Mouse (Mus musculus): ENCODE measurements around the gene Ankrd17. TPM values are rescaled to one million over a fixed set of nuclear protein-coding genes. Genes with fewer than 3 reads are reported as not detected.

Gene Ankrd17
- polyA plus RNA-seq, 1 experiment from 2014 or later = 26.5 TPM

DNA sequence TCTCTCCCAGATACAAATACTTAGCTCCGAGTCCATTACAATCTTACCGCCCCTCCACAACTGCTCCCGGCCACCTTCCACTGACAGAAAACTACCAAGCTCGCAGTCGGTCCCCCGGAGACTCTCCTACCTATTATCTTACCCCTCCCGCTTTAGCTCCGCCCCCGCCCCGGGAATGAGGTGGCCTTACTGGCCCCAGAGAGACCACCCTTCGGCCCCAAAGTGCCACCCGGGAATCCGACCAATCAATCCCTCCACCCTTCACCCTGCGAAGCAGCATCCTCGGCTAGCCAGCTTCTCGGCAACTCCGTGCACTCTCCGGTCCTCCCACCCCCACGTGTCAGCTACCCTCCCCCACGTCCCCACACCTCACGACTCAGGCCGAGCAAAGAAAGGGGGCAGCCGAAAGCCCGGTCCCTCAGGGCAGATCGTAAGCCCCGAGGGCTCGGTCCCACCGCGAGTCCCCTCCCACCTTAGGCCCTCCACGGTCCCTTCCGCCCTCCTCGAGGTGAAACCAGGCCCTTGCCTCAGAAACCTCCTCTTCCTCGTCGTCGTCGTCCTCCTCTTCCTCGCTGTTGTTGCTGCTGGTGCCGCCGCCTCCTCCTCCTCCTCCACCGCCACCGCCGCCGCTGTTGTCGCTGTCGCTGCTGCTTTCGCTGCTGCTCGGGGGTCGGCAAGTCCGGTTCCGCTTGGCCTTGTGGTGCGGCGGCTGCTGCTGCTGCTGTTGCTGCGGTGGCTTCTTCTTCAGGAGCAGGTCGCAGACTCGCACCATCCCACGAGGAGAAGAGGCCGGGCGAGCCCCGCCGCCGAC is 1.0 kb downstream of the Ankrd17 start:
- Histone ChIP-seq H3K27ac (replicated peaks) (peak overlapping the region; percentile 100), H3K36me3 (no peaks in the 10 kb centered on the region), H3K27me3 (no peaks in the 10 kb centered on the region), H3K4me3 (peak overlapping the region; percentile 97), H3K9ac (peak overlapping the region; percentile 86), H3K4me2 (peak overlapping the region; percentile 88), H3K9me3 (no peaks in the 10 kb centered on the region), H3K4me1 (replicated peaks) (peaks cover 39% of the 10 kb centered on the region)
- WGBS = under 1% methylated on average over 48 of the region's 61 CpGs
- ATAC-seq (ENCODE audit: low FRiP score, low read depth) = peak; percentile 27

DNA sequence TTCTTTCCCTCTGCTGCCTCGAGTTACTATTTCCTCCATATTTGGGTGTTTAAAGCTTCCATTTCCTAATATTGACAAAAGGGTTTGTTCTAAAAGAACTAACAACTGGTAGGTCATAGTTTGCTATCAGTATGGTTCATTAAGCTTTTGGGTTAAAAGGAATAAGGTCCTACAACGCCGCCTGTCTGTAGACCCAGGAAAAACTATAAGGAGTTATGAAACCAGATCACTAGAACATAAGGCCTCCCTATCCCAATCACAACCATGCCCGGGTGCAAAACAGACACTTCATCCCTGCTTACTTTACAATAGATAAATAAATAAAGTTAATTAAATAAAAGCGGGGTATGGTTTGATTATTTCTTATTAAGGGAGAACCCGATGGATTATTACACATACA is 1.9 kb downstream of the Ankrd17 start:
- Histone ChIP-seq H3K4me1 (replicated peaks) (peaks cover 39% of the 10 kb centered on the region), H3K4me3 (peak overlapping the region; percentile 97), H3K4me2 (peak overlapping the region; percentile 88), H3K36me3 (0 out of 2 replicates have a peak, but pooled peaks cover 3% of the 10 kb centered on the region), H3K27ac (replicated peaks) (no peak overlapping the region; the same call in 1 of the 2 replicates), H3K9ac (peak overlapping the region; percentile 86), H3K27me3 (no peaks in the 10 kb centered on the region), H3K9me3 (no peaks in the 10 kb centered on the region)
- WGBS = 5% methylated on average over 6 of the region's 6 CpGs
- no peak for ATAC-seq (ENCODE audit: low FRiP score, low read depth)

DNA sequence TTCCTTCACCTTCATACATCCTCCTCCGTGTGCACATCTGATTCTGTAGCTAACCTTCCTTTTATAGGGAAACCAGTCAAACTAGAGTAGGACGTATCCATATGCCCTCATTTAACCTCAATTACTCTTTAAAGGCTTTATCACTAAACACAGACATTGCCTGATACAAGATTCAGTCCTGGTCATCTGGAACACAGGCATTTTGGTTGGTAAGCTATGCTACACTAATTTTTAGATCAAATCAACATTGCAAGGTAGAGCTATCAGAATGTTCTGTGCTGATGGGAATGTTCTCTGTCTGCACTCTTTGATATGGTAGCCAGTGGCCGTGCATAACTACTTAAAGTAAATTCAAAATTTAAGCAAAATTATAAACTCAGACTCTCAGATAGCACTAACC is 10.6 kb downstream of the Ankrd17 start:
- H3K4me3 ChIP-seq = no peak overlapping the region
- 95% methylated on average over 3 of the region's 3 CpGs for WGBS
- ATAC-seq (ENCODE audit: low FRiP score, low read depth) = no peak
- H3K27me3 ChIP-seq = no peaks in the 10 kb centered on the region
- no peaks in the 10 kb centered on the region; the same call in 1 of the 2 replicates for H3K4me1 ChIP-seq (replicated peaks)
- 0 out of 2 replicates have a peak, but pooled peaks cover 4% of the 10 kb centered on the region for H3K36me3 ChIP-seq
- no peaks in the 10 kb centered on the region for H3K9me3 ChIP-seq
- H3K4me2 ChIP-seq = no peak overlapping the region
- H3K9ac ChIP-seq = no peak overlapping the region
- no peak overlapping the region for H3K27ac ChIP-seq (replicated peaks)

DNA sequence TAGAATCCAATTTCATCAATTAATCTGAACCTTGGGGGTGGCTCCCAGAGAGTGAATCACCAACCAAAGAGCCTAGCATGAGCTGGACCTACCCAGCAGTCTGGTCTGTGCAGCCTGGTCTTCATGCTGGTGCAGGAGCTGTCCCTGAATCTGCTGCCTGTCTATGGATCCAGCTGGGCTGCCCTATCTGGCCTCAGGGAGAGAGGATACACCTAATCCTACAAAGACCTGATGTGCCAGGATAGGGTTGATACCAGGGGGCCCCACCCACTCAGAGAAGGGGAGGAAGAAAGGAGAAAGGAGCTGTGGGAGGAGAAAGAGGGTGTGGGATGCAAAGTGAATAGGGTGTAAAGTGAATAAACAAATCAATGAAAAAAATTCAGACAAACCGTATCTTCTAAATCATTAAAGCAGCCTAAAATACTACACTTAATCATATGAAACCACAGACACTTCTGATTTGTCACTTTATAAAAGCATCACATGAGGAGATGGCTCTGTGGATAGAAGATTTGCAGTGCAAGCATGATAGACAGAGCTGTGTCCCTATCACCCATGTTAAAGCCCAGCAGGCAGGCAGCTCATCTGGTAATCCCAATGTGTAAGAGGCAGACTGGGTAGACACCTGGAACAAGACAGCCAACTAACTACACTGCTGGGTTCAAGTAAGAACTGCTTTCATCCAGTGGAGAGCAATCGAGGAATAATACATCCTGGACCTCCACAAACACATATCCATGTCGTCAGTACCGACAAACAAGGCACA is 12.6 kb downstream of the Ankrd17 start:
- WGBS = 95% methylated on average over 4 of the region's 4 CpGs

DNA sequence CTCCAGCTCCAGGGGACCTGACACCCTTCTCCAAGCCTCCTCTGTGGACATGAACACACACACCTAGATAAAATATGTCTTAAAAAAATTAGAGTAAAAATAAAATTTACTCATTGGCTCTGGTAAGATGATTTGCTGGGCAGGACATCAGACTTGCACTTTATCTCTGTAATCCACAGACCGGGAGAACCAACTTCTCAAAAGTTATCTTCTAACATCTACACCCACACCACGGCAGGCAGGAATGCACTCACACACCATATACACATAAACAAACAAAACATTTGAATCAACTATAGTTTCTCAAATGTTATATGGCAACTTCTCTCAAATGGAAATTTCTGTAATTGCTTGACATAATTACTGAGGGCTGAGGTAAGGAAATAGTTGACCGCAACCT is 19.5 kb downstream of the Ankrd17 start:
- WGBS = 97% methylated on average over 3 of the region's 3 CpGs
- no peak overlapping the region for H3K4me3 ChIP-seq
- H3K4me1 ChIP-seq (replicated peaks) = no peaks in the 10 kb centered on the region
- no peaks in the 10 kb centered on the region for H3K27me3 ChIP-seq
- no peak overlapping the region for H3K27ac ChIP-seq (replicated peaks)
- no peak overlapping the region for H3K4me2 ChIP-seq
- H3K9me3 ChIP-seq = no peaks in the 10 kb centered on the region
- ATAC-seq (ENCODE audit: low FRiP score, low read depth) = no peak
- no peak overlapping the region for H3K9ac ChIP-seq
- H3K36me3 ChIP-seq = no peaks in the 10 kb centered on the region

More for the DNA sequence above, 12.6 kb downstream of the Ankrd17 start:
- Histone ChIP-seq H3K9me3 (no peaks in the 10 kb centered on the region), H3K4me1 (replicated peaks) (no peaks in the 10 kb centered on the region), H3K9ac (no peak overlapping the region), H3K4me2 (no peak overlapping the region), H3K27me3 (no peaks in the 10 kb centered on the region), H3K4me3 (no peak overlapping the region), H3K36me3 (no peaks in the 10 kb centered on the region), H3K27ac (replicated peaks) (no peak overlapping the region)
- ATAC-seq (ENCODE audit: low FRiP score, low read depth) = no peak

DNA sequence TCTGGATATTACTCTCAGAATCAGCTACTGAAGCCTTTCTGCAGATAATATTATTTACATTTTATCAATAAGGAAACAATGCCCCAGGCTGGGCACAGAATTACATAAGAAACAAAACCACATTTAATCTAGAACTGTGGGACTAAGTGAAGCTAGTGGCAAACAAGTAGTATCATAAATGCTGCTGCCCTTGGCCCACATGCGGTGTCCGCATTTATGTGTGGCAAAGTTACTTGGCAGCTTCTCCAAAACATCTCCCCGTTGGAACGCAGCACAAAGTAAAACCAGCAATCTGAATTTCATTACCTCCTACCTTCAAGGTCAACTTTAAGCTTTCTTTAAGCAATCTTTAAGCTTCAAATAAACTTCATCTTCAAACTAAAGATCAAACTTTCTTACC is 25.5 kb downstream of the Ankrd17 start:
- no peaks in the 10 kb centered on the region for H3K27me3 ChIP-seq

DNA sequence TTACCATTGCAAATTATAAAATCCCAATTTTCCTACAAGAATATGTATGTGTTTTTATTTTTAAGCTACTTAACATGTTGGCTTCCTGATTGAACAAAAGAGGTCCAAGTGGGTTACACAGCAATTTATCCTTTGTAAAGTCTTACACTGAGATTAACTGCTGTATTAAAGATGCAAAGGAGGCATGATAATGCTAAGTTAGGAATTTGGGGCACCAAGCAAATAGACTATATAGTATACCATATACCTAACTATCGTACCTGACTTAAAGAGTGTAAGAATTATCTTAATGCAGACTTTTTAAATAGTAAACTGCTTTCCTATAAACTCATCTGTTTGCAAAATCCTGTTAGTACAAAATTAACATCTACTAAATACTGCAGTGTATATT is 26.4 kb downstream of the Ankrd17 start:
- peak; percentile 64 for ATAC-seq (ENCODE audit: low FRiP score, low read depth)
- peaks cover 24% of the 10 kb centered on the region for H3K4me1 ChIP-seq (replicated peaks)
- no peaks in the 10 kb centered on the region for H3K36me3 ChIP-seq
- H3K9ac ChIP-seq = peak overlapping the region; percentile 37; the same call in 1 of the 2 replicates
- H3K27me3 ChIP-seq = no peaks in the 10 kb centered on the region
- peak overlapping the region; percentile 44 for H3K4me3 ChIP-seq
- peak overlapping the region; percentile 66; the same call in 1 of the 2 replicates for H3K27ac ChIP-seq (replicated peaks)
- H3K9me3 ChIP-seq = no peaks in the 10 kb centered on the region
- WGBS = 86% methylated on average over 1 of the region's 1 CpGs
- H3K4me2 ChIP-seq = peak overlapping the region; percentile 61

More for the DNA sequence above, 25.5 kb downstream of the Ankrd17 start:
- Histone ChIP-seq H3K4me3 (no peak overlapping the region), H3K9ac (0 out of 2 replicates have a peak overlapping the region, but pooled peaks have one; percentile 13), H3K36me3 (no peaks in the 10 kb centered on the region), H3K4me2 (no peak overlapping the region), H3K4me1 (replicated peaks) (peaks cover 24% of the 10 kb centered on the region), H3K27ac (replicated peaks) (no peak overlapping the region), H3K9me3 (no peaks in the 10 kb centered on the region)
- ATAC-seq (ENCODE audit: low FRiP score, low read depth) = no peak
- WGBS = 62% methylated on average over 4 of the region's 4 CpGs

DNA sequence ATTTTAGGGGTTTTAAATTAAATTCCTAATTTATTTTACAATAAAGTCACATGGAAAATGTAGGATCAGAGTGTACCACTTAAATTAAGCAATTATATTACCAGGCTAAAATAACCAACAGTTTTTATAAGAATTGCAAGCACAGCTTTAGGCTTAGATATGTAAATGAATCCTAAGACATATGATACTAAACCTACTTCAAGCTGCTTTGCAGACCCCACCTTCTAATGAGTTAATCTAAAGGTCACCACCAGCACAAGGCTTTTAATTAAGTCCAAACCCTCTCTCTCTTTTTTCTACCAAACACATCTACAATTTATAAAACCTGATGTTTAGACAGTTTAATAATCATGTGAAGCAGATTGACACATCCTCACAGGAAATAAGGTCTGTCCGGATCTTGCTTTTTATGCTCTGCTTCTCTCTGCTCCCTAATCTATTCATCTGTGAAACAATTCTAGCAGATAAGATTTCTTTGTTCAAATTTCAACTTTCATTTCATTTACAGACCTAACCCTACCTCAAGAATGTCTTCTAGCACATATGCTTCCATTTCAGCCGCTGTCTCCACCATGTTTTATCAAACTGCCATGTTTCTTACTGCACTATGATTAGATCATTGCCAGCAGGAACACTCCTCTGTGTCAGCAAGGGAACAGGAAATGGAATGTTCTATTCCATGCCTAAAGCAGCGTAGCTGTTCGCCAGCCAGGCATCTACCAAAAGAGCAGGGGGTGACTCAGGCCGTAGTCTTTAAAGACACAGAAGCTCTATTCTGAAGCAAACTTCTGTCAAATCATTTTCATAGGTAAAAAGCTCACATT is 27.0 kb downstream of the Ankrd17 start:
- H3K36me3 ChIP-seq = no peaks in the 10 kb centered on the region
- H3K9ac ChIP-seq = peak overlapping the region; percentile 37
- peak; percentile 95 for ATAC-seq (ENCODE audit: low FRiP score, low read depth)
- H3K27me3 ChIP-seq = no peaks in the 10 kb centered on the region
- peak overlapping the region; percentile 61 for H3K4me2 ChIP-seq
- 9% methylated on average over 5 of the region's 5 CpGs for WGBS
- no peaks in the 10 kb centered on the region for H3K9me3 ChIP-seq
- H3K4me3 ChIP-seq = peak overlapping the region; percentile 44
- H3K27ac ChIP-seq (replicated peaks) = peak overlapping the region; percentile 66
- H3K4me1 ChIP-seq (replicated peaks) = peaks cover 24% of the 10 kb centered on the region

DNA sequence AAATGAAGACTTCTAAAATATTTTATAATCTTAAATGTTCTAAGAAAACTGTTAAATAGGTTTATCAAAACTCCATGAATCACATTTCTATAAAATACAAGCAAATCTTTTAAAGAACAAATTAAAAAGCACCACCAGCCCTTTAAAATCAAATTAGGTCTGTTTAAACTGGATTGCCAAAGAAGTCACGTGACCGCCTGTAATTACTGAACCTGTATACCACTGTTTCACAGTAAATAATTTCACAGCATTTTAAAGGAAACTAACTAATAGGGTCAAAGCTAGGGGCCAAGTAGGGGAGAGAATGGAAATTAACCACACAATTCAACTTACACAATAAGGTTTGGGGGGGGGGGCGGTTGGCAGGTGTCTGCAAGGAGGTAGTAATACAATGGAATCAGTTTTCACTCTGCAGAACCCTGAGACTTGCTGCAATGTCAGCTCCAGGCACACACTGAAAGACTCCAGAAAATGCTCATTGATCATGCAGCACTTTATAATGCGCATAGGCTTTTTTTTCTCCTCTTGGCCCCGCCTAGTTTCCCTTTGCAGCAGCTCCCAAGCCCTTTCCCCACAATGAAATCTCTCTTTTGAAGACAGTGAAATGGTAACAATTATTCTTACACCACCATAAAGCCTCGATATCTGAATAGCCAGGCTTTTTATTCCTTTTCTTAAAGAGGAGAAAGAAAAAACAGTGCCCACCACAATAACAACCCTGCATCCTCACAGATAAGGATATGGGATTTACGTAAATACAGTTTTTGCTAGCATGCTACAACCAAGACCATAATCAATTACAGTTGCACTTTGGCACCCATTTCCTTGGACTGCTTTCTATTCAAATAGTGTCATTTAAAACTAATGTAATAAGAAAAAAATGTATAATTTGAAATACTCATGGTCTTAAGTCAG is 27.9 kb downstream of the Ankrd17 start:
- Histone ChIP-seq H3K36me3 (no peaks in the 10 kb centered on the region), H3K4me2 (peak overlapping the region; percentile 61), H3K9me3 (no peaks in the 10 kb centered on the region), H3K4me3 (peak overlapping the region; percentile 44), H3K27me3 (no peaks in the 10 kb centered on the region), H3K9ac (peak overlapping the region; percentile 29; the same call in 1 of the 2 replicates), H3K27ac (replicated peaks) (0 out of 2 replicates have a peak overlapping the region, but pooled peaks have one; percentile 14), H3K4me1 (replicated peaks) (peaks cover 24% of the 10 kb centered on the region)
- WGBS = 25% methylated on average over 7 of the region's 7 CpGs
- no peak for ATAC-seq (ENCODE audit: low FRiP score, low read depth)

DNA sequence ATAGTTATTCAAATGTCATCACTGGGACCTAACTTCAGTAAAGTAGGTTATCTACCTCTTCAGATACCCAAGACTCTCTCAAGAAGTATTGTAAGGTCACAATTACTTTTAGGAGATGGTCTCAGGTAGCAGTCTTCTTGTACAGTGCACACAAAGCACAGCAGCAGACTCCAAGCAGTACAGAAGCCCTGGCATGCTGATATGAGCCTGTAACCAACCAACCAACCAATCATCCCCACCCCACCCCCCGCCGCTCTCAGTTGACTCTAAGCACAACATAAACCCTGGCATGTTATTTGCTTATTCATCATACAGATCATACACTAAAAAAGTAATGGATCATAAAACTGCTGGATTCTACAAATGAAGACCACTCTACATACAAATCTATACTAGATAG is 33.9 kb downstream of the Ankrd17 start:
- WGBS = 93% methylated on average over 2 of the region's 2 CpGs
- Histone ChIP-seq H3K27ac (replicated peaks) (no peak overlapping the region), H3K9me3 (no peaks in the 10 kb centered on the region), H3K4me1 (replicated peaks) (no peaks in the 10 kb centered on the region), H3K36me3 (no peaks in the 10 kb centered on the region), H3K4me2 (no peak overlapping the region), H3K4me3 (no peak overlapping the region), H3K9ac (no peak overlapping the region), H3K27me3 (no peaks in the 10 kb centered on the region)
- no peak for ATAC-seq (ENCODE audit: low FRiP score, low read depth)

DNA sequence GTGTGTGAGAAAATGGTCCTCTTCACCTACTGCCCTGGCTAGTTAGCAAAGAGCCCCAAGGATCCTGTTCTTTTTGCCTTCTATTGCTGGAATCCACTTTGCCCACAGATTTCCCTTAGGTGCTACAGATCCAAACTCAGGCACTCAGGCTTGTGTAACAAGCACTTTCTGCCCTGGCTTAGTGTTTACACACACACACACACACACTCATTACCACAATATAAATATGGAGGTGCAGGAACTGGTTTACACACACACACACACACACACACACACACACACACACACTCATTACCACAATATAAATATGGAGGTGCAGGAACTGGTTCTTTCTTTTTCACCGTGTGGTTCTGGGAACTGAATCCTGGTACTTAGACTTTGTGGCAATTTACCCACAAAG is 35.3 kb downstream of the Ankrd17 start:
- no peak overlapping the region for H3K4me3 ChIP-seq
- ATAC-seq (ENCODE audit: low FRiP score, low read depth) = no peak
- H3K4me2 ChIP-seq = no peak overlapping the region
- H3K36me3 ChIP-seq = no peaks in the 10 kb centered on the region
- H3K27ac ChIP-seq (replicated peaks) = no peak overlapping the region
- H3K9ac ChIP-seq = no peak overlapping the region
- H3K27me3 ChIP-seq = no peaks in the 10 kb centered on the region
- no peaks in the 10 kb centered on the region for H3K4me1 ChIP-seq (replicated peaks)
- no peaks in the 10 kb centered on the region for H3K9me3 ChIP-seq
- WGBS = 86% methylated on average over 1 of the region's 1 CpGs
